Mouse (Mus musculus): Measurements from ENCODE around the gene Aqp2.
A peak's percentile ranks its signal among the peaks of the same experiment; 100 is the strongest.

Aqp2 gene

DNA sequence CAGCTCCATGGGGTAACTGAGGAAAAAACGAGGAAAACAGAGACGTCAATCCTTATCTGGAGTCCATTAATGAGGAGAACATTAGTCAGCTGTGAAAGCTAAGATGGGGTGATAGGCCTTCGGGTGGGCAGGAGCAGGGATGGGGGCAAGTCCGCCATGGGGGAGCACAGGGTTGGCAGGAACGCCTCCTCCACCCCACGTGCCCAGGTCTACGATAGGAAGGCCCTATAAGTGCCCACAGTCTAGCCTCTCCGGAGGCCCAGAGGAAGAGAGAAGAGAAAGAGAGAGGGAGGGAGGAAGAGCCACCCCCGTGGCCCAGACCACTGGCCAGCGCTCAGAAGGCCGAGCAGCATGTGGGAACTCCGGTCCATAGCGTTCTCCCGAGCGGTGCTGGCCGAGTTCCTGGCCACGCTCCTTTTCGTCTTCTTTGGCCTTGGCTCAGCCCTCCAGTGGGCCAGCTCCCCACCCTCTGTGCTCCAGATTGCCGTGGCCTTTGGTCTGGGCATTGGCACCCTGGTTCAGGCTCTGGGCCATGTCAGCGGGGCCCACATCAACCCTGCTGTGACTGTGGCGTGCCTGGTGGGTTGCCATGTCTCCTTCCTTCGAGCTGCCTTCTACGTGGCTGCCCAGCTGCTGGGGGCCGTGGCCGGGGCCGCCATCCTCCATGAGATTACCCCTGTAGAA is at the start of gene Aqp2:
TSS of gene Aqp2 (plus strand) at position 254 of the 684 bp plus-strand sequence.
- no peak for DNase-seq

DNA sequence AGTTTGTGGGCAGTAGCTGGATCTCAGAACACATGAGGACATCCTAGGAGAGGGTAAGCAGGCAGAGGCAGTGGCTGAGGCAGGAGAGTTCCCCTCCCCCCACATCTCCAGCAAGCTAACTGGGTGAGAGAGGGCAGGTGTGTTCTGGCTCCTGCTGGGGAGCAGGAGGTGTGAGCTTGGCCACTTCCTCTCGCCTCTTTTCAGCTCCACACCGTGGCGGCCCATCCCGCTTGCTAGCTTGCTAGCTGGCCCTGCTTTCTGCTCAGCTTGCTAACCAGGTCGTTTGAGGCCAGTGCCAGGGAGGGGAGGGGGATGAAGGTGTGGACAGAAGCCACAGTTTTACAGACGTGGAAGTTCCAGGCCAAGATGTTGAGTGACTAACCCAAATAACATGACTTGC is 47.7 kb upstream of the Aqp2 start:
- peak; percentile 8 to 30 for DNase-seq

DNA sequence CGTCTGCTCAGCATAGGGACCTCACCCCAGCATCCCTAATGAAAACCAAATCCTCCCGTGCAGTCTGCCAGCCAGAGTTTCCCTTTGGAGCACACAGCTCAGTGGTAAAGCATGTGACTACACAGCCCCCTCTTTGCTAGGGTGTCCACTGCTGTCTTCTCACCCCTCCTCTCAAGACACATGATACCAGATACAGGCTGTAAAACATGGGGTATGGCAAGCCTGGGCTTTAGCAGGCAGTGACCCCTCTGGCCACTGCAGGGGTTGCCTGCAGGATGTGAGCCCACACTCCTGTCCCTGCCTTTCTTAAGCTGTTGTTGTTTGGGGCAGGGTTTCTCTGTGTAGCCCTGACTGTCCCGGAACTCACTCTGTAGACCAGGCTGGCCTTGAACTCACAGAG is 46.8 kb upstream of the Aqp2 start:
- no peak for DNase-seq

DNA sequence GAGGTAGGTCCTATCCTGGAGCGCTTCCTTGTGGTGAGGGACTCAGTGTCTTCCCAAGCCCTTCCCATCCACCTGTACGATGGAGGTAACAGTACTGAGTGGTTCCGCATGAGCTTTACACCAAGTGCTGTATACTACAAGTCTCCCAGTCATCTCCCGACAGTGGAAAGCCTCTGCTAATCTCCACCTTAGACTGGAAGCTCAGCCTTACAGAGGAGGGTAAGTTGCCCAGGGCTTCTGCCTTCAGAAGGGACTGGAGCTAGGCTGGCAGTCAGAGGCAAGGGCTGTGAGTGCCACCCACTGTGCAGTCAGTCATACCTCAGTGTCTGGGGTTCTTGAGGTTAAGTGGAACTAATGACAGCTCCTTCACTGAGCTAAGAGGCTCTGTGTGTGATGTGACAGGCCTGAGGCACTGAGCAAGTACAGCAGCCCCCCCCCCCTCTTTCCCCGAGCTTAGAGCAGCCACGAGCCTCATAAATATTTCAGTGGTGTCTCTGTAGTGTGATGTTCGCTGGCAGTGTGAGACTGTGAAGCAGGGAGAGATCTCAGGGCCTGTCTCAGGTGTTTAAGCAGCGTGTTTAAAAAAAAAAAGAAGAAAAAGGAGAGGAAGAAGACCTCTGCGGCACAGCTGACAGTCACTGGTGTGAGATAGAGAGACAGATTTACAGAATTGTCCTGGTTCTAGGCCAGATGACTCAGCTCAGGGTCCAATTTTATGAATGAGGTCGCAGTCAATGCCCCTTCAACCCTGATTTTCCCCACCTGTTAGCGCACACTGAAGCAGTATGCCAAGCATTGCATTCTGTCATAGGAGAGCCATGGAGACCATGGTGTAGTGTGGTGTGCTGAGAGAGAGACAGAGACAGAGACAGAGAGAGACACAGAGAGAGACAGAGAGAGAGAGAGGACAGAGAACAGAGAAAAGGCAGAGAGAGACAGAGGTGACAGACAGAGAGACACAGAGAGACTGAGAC is 41.7 kb upstream of the Aqp2 start:
- no peak for DNase-seq

DNA sequence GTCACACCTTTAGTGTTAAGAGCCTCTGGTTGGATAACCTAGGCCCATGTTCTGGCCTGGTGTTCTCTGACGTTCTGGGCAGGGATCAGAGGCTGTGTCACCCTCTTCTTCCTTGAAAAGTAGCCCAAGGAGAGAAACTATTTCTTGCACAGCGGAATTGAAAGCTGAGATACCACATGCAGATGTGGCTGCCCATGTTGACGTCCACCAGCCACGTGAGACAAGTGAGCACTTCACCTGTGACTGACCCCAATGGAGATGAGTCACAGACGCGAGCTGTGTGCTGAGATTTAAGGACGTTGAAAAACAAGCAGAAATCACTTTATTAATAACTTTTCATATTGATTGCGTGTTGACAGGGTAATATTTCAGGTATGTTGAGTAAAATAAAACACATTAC is 39.0 kb upstream of the Aqp2 start:
- DNase-seq: no peak

DNA sequence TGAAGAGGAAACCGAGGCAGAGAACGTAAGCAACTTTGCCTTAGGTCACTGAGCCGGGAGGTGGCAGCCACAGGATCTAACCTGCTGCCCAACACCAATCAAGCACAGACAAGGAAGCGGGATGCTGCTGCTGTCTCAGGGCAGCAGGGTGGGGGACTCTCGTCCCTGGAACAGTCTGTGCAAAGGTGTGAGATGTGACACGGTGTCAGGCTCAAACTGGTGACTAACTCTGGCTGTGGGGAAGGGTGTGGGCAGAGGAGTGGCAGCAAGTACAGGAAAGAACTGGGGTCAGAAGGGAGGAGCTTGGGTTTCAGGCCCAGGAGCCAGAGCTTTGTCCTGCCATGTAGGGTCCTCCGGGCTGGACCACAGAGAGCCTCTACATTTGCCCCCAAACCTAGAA is 34.8 kb upstream of the Aqp2 start:
- no peak for DNase-seq

DNA sequence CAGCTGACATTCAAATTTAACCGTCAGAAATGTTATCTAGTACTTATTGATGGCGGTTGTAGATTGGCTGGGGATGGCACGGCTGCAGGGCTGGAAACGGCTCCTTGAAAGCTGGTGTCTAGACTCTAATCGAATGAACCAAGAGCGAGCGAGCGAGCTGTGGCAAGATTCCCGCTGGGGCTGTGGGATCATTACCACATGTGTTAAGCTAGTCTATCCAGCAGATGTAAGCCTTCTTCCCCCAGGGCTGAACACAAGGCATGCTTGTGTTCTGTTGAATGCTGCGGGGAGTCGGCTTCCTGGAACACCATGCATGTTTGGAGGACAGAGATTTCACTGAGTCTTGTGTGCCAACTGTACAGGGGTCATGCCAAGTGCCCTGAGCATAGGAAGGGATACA is 32.3 kb upstream of the Aqp2 start:
- no peak for DNase-seq

DNA sequence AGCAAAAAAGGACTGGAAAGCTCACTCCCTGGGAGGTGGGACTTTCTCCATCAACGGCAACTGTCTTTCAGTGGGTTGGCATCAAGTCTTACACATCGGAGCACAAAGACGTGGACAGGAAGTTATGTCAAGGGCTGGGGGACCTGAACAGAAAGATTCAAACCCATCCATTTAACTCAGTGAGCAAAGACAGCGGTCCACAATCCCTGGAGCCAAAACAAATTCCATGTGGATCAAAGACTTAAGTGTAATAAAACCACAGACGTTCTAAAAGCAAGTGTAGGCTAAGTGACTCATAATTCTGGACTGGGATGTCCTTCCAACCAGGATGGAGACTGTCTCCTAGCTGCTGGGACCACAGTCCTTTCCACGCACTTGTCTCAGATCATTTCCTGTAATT is 31.1 kb upstream of the Aqp2 start:
- no peak for DNase-seq

DNA sequence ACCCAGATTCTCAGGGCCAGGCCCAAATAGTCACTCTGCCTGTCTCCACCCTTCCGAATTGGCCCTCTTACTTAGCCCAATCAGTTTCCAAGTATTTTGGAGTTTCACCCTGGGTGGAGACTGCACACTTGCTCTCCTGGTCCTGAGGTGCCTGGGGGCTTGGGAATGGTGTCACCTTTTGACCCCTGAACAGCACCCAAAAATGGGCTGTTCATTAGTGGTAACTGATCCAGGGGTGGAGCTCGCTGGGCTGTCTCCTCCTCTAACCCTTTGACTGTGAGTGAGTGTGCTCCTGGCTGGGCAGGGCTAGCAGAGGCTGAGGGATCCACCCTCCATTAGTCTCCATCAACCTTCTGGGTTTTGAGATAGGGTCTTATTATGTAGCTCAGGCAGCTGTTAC is 29.0 kb upstream of the Aqp2 start:
- no peak for DNase-seq

DNA sequence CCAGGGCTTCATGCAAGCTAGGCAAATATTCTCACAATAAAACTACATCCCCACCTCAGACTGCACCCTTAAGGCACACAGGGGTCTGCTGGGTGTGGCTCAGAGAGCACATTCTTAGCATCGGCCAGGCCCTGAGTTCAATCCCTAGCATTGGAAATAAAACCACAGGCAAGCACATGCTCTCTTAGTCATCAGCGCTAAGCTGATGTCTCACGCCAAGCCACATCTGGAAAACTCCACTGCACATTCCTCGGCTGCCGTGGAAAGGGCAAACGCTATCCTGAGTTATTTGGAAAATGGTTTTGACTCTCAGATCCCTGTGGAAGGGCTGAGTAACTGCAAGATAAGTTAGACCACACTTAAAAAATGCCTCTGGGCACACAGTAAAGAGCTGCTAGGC is 25.1 kb upstream of the Aqp2 start:
- no peak for DNase-seq

DNA sequence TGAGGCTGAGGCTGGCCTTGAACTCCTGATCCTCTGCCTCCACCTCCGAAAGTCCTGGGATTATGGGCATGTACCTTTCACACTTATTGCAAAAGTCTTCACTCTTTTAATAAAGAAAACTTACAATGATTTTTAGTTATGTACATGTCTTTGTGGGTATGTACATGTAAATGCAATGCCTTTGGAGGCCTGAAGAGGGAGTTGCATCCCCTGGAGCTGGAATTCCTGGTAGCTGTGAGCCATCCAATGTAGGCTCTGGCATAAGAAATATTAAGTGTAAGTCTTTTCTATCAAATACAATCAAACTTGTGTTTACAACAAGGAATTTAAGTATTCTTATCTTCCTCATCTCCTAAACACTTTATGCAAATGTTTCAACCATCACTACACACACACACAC is 19.9 kb upstream of the Aqp2 start:
- no peak for DNase-seq

DNA sequence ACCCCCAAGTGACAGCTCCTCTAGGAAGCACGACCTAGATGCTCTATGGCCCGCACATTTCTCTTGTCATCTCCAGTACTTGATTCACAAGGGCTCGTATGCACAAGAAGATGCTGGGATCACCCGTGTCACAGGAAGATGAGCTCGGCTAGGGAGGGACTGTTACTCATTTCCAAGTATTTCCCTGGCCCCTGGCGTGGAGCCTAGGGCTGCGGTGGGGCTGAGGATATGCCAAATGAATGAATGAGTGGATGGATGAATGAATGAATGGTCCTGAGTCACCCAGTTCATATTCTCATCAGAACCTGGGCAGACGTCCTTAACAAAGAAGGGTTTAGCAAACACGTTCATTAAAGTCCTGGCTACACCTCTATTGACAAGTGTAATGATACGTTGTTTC is 18.6 kb upstream of the Aqp2 start:
- DNase-seq: no peak

DNA sequence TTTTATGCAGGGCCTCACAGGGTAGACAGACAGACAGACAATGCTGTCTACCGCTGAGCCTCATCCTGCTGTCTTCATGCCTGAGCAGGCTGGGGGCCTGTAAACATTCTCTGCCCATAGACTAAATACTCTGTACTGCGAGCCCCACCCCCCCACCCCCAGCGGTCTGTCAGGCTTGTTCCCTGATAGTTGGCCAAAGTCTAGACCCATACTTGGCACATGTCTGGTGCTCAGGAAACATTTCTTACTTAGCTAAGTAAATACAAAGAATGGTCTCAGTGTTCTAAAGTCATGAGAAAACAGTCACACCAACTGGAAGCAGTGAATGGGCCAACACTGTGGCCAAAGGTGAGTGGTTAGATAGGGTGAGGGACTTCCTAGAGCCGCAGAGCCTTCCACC is 11.5 kb upstream of the Aqp2 start:
- DNase-seq: no peak

DNA sequence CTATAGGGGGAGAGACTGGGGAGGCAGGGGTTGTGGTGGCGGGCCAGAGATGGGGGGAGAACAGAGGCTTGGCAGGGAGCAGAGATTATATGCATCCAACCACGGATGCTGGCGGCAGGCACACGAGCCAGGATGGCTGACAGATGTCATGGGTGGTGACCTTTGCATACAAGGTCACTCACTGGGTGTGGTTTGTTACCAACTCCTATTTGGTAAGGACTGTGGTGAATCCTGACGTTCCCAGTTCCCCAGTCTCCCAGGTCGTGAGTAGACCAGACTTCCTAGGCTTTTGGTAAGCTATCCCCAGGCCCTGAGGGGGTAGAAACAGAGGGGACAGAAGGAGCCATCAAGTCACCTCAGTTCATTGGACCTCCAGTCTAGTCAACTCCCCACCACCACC is 10.2 kb upstream of the Aqp2 start:
- no peak for DNase-seq

DNA sequence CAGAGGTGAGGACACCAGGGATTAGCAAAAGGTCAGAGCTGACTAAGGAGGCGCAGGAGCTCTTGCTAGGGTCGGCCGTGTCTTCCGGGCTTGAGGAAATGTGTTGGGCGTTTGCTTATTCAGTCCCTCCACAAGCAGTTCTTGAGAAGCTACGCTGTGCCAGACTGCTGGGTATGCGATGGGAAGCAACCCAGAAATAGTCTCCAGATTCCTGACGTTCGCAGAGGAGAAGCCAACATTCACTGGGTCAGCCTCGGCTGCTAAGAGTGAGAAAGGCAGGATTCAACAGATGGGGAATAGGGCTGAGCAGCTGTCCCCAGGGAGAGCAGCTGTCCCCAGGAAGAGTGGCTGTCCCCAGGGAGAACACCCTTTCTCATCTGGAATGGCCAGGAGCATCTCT is 9.7 kb upstream of the Aqp2 start:
- DNase-seq: no peak

DNA sequence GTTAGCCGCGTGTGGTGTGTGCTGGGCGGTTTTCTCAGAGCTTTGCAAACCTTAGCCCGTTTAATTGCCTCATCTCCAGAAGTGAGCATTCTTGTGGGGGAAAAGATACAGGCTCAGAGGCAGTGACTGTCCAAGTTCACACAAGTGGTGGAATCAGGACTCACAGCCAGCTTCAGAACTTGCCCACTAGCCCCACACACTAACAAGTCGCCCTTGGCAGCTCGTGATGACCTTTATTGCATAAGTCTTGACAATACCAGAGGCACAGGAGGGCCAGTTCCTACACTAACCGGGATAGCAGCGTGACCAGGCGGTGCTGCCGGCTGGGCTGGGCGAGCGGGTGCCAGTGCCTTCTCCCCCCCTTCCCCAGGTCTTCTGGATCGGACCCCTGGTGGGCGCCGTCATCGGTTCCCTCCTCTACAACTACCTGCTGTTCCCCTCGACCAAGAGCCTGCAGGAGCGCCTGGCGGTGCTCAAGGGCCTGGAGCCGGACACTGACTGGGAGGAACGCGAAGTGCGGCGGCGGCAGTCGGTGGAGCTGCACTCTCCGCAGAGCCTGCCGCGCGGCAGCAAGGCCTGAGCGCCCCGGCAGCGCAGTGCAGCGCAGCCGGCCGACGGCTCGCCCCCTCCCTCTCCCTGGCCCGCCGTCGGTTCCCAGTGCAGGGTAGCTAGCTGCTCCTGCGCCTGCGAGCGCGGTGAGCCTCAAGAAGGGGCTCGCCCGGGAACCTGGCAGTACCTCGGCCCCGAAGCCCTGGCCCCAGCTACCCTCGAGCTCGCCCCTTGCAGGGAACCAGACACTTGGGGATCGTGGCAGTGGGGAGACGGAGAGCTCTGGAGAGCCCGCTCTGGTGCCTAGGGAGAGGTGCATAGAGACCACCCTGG is 4.8 kb downstream of the Aqp2 start:
- DNase-seq: no peak

DNA sequence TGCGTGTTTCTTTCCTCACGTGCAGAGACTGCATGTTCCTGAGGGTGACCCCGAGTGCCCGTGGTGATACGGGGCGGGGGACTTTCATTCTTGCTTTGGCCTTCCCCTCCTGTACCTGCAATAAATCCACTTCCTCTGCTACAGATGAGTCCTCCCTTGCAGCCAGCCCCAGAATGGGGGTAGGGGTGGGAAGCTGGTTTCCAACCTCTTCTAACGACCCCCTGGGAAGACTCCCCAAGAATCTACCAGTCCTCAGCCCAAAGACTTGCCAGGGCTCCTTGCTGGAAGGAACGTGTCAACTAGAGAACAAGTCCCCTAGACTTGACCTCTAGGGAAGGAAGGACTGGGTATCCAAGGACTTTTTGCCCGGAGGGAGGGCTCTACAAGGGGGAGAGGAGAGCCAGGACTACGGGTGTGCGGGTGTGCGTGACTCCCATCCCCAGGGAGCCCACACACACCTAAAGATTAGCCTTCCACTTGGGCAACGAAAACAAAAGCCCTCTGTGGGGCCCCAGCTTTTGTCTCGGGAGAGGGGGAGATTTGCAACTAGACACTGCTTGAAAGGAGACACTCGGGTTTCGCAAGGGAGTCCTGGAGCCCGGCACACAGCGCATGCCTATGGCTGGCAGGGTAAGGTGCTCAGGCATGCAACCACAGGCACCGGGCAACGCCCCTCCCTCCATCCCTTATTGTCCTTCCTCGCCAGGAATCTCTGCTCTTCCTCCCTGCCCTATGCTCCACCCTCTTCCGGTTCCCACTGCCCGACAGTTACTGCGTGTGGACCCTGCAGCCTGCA is 5.8 kb downstream of the Aqp2 start:
- no peak for DNase-seq

DNA sequence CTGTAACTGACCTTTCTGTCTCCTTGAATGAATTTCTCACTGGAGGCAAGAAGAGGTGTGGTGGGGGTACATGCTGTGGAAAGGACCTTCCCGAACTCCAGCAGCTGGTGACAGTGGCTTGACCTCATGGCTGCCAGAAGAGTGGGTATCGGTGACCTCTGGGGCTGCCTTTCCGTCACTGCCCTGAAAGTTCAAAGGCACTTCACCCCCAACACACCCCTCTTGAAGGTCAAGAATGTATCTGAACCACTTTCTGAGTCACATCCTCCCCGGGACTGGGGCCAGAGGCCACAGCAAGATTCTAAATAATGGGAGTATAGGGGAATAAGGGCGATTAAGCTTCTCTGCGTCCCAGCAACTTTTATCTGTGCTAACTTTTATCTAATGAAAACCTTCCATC is 6.9 kb downstream of the Aqp2 start:
- DNase-seq: no peak

DNA sequence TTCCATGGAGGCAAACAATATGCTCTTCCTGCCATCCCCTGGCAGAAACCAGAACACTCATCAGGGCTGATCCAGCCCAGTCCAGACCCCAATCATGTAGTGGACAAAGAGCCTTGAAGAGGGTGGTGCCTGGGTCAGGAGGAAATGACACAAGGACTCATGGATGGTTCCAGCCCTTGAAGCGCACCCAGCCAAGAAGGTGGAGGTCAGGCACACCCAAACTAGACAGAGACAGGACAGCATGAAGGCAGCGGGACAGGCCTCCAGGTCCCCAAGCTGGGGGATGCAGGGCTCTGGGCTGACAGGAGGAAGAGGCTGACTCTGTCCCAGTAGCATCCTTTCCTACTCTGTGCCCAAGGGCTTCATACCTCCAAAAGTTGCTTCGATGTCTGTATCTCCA is 7.7 kb downstream of the Aqp2 start:
- no peak for DNase-seq

DNA sequence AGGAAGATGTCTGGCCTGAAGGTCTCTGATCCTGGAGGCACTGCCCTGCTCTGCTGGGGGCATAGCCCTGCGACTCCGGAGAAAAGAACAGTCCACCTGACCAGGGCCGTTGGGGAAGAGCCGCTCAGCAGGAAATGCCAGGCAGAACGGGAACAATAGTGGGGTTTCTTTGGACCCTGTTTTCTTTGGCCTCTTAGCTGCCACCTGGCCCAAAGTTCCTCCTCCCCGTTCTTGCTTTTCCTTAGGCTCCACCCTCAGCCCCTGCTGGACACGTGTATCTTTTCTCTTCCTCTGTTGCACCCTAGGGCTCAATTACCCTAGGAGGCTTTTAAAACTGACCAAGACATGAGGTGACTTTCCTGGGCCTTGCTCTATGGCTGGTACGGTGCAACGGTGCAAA is 10.4 kb downstream of the Aqp2 start:
- DNase-seq: no peak

DNA sequence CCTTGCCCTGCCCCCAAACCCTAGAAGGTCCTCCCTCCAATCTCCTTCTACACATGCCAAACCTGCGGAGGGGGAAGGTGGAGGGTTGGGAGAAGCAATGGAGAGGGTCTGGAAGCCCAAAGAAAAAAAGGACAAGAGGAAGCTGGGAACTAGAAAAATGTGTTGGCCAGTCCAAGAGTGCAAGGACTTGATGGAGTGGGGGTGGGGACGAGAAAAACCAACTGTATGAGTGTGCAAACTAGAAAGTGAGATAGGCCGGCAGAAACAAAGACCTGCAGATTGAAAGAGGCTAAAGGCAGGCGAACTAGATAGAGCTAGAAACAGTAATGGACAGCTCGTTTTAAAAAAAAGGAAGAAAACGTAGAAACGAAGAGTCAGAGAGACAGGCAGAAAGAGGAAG is 10.8 kb downstream of the Aqp2 start:
- DNase-seq: no peak

DNA sequence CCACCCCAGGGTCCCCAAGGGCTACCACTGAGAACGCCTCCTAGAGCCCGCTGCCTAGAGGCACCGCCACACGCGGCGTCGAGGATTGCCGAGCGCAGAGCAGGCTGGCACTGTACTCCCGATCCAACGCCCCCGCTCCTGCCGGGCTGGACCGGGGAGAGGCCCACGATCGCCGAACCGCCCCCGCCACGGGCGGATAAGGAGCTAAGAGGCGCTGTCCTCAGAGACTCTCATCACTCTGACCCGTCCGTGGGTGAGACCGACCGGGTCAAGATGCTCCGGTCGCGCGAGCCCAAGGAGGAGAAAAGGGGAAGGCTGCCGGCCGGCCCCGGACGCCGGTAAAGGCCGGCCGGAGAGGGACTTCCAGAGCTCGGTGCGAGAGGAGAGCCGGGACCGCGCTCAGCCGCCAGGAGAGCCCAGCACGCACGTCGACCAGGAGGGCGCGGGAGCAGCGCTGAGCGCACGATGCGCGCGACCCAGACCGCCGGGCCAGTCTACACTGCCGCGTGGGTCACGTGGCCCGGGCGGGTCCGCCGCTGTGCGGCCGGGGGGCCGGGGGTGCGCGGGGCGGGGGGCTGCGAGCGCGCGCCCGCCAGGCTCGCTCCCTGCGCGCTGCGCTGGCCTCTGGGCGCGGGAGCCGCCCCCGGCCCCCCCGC is 11.7 kb downstream of the Aqp2 start, which contains the start of gene Aqp5:
TSS of gene Aqp5 (plus strand) at position 354 of the 656 bp plus-strand sequence.
- no peak for DNase-seq
